Mouse (Mus musculus) heart, adult 9 months (tissue): Measurements from ENCODE around the gene Scyl3.
A peak's percentile ranks its signal among the peaks of the same experiment; 100 is the strongest.

Experiments used
- DNase-seq, 2 experiments: peaks; one replicate each; pipeline ENCODE4 v3.0.0; 2022; ENCODE audit warnings: low spot score in 2 of 2

Scyl3 gene

DNA sequence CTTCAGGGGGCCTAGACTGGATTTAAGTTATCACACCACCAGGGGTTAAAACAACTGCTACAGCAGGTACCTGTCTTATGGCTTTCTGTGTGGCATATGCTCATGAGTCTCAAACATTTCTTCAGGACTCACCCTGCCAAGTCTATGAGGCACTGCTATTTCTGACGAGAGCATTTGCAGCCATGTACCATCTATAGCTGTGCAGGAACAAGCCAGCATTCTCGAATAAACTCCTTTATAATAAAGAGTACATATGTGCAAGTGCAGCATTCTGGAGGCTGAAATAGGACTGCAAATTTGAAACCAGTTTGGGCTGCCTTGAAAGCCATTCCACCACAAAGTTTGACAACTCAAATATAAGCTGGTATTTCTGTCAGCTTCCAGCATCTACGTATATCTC, 29.1 kb downstream of the Scyl3 start:
- no peak for DNase-seq

DNA sequence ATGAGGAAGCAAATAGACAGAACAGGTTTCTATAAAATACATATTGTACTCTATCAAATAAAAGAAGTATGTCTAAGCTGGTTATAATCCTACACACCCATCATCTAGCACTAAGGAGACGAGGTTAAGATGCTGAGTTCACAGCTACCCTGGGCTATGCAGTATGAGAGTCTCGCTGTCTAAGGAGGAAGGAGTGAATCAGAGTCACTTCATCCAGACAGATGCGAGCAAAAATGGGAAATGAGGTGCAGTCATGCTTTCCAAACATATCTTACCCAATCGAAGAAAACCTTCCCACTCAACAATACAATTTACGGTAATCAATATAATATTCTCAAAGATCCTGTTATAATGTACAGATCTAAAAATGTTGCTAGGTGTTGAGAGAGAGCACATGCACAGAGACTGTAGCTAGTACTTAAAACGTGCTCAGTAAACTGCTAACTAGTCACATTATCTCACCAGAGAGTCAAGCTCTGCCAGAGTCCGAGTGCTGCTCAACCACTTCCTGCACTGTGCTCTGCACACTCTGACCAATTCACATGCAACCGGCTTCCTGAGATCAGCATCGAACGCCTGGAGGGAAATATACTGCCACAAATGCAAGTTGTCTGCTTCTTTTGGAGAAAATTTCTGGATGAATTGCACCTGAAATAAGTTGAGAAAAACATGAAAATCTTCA, 35.2 kb downstream of the Scyl3 start:
- no peak for DNase-seq

DNA sequence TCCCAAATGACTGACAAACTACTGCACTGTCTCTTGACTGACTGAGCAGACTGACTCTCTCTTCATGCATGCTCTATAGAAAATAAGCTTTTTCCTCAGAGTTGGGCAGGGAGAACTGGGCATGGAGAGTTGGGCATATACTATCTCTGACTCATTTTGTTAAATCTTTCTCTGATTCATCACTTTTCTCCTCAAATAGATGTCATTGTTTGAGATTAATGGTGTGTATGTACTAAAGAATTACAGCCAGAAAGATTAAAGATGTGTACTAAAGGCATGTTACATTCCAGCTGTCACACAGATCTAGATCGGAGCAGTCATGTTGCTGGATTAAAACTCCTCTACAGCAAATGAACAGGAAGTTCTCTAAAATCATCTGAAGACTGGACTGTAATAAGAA, 45.6 kb downstream of the Scyl3 start:
- no peak for DNase-seq

DNA sequence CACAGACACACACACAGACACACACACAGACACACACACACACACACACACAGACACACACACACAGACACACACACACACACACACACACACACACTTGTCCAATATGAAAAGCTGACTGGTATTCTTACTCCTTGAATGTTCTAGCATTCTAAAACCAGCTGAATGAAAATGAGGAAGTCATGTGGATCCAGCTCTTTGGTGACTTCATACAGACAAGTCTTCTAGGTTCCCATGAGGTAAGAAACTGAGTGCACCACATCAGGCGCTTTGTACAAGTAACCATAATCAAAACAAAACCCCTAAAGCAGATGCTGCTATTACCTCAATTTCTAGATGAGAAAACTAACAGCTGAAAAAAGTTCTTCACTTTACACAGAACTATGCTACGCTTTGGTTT, 46.2 kb downstream of the Scyl3 start:
- DNase-seq: no peak

DNA sequence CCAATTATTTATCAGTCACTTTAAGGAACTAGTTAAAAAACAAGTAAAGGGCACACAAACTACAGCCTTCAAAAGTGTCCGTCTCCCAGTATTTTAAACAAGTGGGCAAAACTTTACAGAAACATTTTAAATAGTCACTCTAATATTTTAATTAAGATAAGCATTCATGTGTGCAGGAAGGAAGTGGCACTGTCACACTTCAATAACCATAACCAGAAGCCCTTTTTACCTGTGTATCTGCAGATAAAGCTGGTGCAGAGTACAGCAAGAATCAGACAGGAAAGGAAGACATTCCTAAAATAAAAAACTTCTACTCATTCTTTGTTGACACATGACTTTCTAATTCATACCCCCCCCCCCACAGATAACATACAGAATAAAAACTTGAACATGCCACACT, 47.6 kb downstream of the Scyl3 start:
- DNase-seq: no peak

DNA sequence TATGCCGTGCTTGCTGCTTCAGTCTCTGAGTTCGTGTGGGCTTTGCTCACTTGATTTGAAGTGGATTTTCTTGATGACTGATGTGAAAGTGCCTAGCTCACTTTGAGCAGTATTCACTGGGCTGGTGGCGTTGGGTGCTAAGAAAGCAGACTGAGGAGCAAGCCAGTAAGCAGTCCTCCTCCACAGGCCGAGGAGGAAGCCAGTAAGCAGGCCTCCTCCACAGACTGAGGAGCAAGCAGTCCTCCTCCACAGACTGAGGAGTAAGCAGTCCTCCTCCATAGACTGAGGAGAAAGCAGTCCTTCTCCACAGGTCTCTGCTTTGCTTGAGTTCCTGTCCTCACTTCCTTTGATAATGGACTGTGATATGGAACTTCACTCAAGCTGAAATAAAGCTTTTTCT, 63.5 kb downstream of the Scyl3 start:
- no peak for DNase-seq

DNA sequence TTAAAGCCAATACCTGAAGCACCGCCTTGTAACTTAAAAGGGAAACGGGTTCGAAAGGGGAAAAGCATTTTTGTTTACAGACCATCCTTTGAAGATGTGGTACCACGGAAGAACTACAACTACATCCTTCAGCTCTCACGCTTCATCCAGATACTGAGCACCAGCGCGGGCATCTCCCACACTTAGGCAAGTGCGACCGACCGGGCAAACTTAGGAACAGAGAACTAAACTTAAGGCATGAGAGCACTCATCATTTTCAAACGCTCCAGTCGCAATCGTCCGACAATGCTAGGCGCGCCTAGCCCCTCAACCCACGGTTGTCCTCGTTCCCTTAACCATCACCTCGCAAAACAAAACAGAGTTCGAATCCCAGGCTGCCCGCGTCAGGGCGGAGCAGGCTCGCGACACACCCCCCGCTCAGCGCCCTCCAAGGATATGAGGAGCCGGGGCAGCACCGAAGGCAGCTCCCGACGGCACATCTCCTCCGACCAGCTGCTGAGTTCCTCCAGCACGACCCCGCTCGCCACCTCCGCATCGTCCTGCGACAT, 65.3 kb downstream of the Scyl3 start:
- DNase-seq: no peak

DNA sequence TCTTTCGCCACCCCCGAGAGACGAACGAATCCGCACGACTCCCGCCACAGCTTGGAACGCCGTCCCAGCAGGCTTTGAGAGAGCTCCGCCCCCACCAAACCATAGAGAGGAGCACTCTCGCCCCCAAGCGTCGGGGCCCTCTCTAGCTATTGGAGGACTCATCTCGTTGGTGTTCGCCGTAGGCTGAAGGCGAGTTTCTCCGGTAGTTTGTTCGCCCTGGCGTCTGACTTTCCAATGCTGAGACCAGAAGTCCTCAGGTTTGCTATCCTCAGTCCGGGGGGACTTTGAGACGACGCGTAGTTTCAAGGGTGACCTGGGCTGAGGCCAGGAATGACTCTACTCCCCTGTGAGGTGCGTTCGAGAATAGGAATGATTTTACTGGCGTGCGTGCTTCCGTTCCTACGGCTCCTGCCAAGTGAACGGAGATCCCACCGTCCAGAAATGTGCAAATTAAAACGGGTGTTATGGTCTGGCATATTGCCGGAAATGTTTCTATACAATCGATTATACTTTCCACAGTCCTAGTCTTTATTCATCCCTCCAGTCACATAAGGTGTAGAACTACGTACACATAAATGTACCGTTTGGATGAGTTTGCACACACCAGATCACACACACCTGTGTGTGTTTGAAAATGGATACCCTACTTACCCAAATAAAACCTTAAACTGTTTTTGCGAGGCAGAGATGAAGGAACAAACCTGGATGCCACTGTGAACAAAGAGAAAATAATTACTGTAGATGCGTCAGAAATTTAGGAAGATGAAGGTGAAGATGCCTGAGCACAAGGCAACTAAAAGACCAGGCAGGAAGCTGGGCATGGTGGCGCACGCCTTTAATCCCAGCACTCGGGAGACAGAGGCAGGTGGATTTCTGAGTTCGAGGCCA, 66.1 kb downstream of the Scyl3 start, which contains the start of the genes BC055324 and Mettl18:
Gene BC055324 (minus strand): TSS at position 76 of the 888 bp plus-strand sequence.
Gene Mettl18 (plus strand): TSS at position 169 of the 888 bp plus-strand sequence.
- peak; percentile 79 to 90 for DNase-seq

DNA sequence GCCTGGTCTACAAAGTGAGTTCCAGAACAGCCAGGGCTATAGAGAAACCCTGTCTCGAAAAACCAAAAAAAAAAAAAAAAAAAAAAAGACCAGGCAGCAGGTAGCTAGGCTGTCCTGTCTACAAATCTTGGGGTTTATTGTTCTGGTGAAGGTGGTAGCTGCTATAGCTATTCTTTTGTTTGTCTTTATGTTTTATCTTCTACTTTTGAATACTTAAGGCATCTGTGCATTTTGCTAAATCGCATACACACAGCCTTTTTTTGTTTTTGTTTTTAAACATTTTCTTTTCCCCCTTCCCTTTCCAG, 66.7 kb downstream of the Scyl3 start:
- DNase-seq: no peak

DNA sequence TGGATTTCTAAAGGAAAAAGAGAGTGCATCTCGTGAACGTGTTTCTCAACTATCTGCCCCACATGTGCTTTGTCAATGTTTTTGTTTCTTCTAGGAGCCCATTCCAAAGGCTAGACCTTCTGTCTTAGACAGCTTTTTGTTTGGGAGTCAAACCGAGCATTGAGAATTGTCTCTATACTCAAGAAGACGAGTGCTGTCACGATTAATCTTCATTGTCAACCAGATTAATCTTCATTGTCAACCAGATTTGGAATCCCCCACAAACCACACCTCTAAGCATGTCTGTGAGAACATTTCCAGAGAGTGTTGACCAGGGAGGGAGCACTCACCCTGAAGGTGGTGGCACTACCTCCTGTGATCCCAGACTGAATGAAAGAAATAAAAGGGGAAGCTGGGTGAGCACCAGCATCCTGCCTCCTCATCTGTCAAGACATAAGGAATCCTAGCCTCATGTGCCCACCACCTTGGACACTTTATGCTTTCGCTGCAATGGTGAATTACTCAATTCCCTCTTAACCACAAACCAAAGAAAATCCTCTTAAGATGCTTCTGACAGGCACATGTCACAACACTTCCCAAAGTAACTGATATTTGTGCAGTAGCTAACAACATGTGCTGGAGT, 73.0 kb downstream of the Scyl3 start:
- no peak for DNase-seq

DNA sequence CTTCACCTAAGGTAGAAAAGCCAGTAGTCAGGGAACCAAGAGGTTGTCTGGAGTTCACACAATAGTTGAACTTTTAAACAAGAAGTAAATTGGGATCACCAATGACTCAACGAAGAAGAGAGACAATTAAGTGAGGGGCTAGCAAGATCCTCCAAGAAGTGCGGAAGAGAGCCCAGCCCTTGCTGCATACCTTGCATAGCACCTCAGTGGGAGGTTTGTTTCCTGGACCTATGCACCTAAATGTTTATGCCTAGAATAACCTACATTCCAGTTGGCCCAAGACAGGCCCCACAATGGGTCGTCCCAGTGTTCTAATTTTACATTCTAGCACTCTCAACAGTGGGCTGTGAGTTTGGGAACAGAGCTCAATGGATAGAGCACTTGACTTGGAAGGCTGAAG, 75.4 kb downstream of the Scyl3 start:
- DNase-seq: no peak
